Mouse (Mus musculus) G1E-ER4 (cell line): ENCODE results near the gene Prdx3. TPM values are rescaled to one million over a fixed set of nuclear protein-coding genes. Genes with fewer than 3 reads are reported as not detected.

Experiments
- GATA1 ChIP-seq: IDR thresholded peaks from one replicate; pipeline ENCODE4 v1.8.0; 2012; ENCODE audit warnings: low read length, inconsistent platforms
- polyA plus RNA-seq: library from polyadenylated mRNA; stranded (reverse); fragments of >175 nt; gene quantifications from 2 replicates; pipeline ENCODE4 v1.2.3, GENCODE M21; 2012

Prdx3 gene
- 13.3 and 19.5 TPM in 2 replicates for polyA plus RNA-seq

DNA sequence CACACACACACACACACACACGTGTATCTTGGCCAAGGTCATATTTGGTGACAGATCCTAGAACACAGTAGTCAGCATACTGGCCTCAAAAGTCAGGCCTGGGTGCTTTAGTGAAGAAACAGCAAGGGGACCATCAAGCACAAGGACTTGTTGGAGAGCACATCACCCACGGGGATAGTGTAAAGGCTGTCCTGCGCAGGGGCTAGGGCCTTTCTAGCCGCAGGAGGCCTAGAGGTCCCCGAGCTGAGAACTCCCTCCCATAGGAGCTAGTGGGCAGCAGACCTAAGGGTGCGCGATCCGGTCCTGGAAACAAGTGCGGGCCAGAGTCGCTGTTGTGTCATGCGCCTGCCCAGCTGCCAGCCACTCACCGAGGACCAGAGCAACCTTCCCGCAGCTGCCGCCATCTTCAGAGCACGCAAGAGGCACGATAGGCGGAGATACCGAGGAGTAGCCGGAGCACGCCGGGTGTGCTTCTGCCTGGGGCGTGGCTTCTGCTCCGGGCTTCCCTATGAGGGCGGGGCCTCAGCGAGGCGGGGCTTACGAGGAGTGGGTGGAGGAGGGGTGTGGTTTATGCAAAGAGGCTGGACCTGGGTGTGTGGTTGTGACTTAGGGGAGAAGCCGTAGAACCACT lies at the start of gene Prdx3:
Gene Prdx3, minus strand, starts transcription at position 493 of the 631 bp plus-strand sequence.
- no peak for TF ChIP-seq GATA1

- no peak for TF ChIP-seq GATA1
These were observed 42.7 kb upstream of the Prdx3 start for GRCm38 (mm10) chr19:60916869-60917570.

- peak; percentile 61 for TF ChIP-seq GATA1
These were observed 41.5 kb upstream of the Prdx3 start for GRCm38 (mm10) chr19:60915862-60916261.

DNA sequence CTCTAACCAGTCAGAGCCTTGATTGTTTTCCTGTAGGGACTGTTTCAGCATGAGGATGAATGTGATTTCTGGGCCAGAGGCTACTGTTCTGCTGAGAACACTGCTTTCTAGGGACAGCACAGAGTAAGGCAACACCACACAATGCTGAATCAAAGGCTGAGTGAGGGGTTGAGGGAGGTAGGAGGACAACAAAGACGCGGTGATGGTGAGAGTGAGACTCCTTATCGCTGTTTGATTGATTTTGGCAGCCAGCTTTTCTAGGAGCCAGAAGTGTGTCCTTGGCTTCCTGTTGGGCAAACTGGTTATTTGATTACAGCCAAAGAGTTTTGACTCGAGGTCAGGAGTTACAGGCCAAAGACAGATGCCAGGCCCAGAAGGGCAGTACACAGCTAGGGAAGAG lies 40.9 kb upstream of the Prdx3 start:
- no peak for TF ChIP-seq GATA1

- TF ChIP-seq GATA1: no peak
These were observed 37.3 kb upstream of the Prdx3 start for GRCm38 (mm10) chr19:60911653-60912052.

DNA sequence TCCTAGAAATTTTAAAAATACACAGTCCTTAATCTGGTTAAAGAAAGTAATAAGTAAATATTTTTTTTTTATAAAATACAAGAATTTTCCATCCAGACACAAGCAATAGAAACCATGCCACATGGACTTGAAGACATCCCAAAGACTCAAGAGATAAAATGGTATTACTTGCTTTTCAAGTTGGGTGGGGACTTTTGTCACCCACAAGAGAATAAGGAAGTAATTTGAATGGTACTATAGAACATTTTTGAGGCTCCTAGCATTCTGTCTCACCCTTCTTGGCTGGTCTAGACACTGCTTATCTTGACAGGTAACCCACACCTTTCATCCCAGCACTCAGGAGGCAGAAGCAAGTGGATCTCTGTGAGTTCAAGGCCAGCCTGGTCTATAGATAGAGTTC lies 35.9 kb upstream of the Prdx3 start:
- no peak for TF ChIP-seq GATA1

DNA sequence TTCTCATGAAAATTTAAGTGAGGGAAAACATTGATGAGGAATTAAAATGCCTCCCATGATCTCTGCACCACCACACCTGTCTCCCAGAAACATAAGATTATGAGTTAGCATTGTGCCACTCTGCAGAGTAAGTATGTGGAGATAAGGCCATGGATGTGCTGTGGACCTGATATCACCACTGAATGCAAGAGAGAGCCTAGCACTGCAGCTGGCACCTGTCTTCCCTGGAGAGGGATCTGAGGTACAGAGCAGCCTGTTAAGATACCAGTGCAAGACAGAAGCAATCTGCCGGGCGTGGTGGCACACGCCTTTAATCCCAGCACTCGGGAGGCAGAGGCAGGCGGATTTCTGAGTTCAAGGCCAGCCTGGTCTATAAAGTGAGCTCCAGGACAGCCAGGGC lies 31.1 kb upstream of the Prdx3 start:
- no peak for TF ChIP-seq GATA1

DNA sequence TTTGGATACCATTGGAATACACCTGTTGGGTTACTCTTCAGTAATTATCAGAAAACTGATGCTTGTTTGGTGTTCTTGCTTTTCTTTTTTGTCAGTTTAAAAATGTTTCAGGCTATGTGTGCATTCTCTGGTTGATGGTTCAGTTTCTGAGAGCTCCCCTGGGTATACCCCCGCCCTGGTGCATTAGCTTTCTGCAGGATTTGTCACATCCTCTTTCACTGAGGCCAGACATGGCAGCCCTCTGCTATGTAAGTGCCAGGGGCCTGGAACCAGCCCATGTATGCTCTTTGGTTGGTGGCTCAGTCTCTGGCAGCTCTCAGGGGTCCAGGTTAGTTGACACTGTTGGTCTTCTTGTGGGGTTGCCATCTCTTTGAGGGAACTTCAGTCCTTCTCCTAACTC lies 29.6 kb upstream of the Prdx3 start:
- TF ChIP-seq GATA1: no peak

DNA sequence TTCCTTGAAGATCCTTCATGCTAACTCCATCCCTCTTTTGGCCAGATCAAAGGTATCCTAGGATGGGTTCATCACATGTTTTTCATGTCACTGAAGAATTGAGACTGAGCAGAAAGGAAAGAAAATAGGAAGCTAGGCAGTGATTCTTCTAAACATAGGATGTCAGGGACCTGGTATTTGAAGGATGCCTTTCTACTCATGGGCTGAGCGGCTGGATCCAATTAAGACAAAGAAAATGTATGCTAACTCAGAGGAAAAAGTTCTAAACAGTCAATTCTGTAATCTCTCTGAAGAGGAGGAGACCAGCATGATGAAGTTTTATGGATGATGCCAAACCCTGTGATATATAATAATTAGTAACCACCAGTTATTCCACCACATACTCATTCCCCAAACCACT lies 28.8 kb upstream of the Prdx3 start:
- TF ChIP-seq GATA1: no peak

DNA sequence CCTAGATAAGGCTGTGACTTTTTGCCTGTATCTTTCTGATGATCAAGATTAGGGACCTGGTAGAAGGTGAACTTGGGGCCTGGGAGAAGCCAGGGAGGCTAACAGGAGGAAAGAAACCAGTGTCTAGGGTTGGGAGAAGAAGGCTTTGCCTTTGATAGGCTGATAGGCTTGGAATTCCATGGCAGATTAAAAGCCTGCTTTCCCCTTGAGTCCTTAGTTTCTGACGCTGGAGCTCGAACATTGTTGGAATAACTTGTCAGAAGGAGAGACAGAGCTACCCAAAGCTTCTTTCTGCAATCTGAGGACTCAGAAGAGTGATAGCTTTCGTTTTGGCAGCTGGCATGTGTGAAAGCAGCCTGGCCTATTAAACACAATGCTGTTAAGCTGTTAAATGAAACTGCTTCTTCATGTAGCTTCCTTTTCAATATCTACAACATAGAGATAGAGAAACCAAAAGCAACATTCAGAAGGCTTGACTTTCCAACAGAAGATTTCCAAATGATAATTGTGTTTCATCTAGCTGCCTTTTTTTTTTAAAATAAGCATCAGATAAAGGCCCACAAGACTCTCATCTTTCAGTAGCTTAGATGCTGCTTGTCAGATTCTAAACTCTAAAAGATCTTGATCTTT lies 21.0 kb upstream of the Prdx3 start:
- no peak for TF ChIP-seq GATA1

GRCm38 (mm10) chr19:60891934-60892547 lies 17.7 kb upstream of the Prdx3 start:
- no peak for TF ChIP-seq GATA1

- no peak for TF ChIP-seq GATA1
These were observed 16.7 kb upstream of the Prdx3 start for GRCm38 (mm10) chr19:60891123-60891470.

DNA sequence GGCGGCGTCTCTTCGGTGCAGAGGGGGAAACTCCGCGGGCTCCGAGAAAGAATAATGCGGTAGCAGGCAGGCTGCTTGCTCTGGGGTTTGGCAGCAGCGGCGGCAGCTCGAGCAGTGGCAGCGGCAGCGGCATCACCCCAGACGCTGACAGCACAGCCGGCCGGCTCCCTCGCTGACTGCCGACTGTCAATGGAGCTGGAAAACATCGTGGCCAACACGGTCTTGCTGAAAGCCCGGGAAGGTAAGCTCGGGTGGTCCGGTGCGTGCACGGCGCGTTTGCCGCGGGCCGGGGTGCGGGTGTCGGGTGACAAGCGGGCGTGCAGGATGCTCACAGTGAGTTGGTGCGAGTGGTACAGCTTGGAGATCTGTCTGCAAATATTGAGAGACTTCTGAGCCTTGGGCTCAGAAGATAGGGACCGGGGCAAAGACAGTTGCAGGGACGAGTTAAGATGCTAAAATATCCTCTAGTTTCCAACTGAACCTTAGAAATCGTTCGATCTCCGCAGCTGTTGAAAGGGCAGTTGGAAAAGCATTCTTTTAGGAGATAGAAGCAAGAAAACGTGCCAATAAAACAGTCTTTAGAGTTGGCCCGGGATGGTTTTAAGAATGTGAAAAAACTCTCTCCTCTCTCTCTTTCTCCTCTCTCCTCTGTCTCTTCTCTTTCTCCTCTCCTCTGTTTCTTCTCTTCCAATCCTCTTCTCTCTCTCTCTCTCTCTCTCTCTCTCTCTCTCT lies 16.2 kb upstream of the Prdx3 start:
- no peak for TF ChIP-seq GATA1

GRCm38 (mm10) chr19:60889714-60890315 lies 15.5 kb upstream of the Prdx3 start, which contains the start of gene Grk5:
Gene Grk5 (plus strand): TSS chr19:60889749.
- no peak for TF ChIP-seq GATA1

DNA sequence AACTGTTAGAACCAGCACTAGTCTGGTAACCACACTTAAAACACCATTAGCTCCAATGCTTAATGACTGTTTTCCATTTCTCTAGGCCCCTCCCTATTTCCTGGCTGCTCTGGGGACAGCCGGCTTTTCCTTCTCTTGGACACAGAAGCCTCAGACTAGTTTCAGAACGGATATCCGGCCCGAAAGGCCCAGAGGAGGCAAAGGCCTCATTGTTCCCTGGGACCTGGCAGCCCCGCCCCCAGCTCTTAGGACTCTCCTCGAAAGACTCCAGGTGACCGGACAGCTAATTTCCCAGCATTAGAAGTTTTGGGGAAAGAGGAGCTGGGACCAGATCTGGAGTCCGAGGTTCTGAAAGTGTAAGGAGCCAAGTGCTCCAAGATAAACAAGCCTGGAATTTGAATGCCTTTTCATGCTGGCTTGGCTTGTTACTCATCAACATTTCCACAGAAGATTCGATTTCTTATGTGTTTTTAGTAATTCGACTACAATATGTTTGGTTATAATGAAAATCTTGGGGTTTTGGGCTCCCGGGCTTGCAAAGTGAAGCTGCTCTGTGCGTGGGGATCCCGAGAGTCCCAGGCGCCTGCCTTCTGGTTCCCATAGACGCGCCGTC lies 14.9 kb upstream of the Prdx3 start:
- TF ChIP-seq GATA1: no peak

DNA sequence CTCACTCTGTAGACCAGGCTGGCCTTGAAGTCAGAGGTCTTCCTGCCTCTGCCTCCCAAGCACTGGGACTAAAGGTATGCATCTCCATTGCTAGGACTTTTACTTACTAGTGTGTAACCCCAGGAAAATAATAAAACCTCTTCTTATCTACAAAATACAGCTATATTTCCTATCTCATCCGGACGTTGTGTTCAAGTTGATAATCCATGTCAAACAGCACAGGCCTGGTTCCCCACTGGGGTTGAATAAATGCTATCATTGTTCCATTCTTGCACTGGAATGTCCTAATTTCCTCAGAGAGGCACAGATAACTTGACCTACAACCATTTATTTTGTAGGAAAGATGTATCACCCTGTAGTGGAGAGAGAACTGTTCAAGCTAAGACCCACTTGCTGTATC lies 13.3 kb upstream of the Prdx3 start:
- peak; percentile 75 for TF ChIP-seq GATA1
